Mouse (Mus musculus) erythroblast, embryonic 14.5 days (primary cell): Measurements from ENCODE around the gene Pde3a.

Experiments used
- GATA1 ChIP-seq: IDR thresholded peaks from 2 replicates; pipeline ENCODE4 v1.6.1; 2012; ENCODE audit warnings: low read length, inconsistent platforms, mixed read lengths
- TAL1 ChIP-seq: IDR thresholded peaks from 3 replicates; pipeline ENCODE4 v1.6.1; 2012; ENCODE audit warnings: low read length, inconsistent platforms, mixed read lengths

GRCm38 (mm10) chr6:141210021-141210420 lies 39.0 kb upstream of the Pde3a start:
- TF ChIP-seq GATA1 (no peak), TAL1 (no peak)
